Comparison of ENCODE assay signal across 13 mouse cellular contexts in the genomic region with DNA sequence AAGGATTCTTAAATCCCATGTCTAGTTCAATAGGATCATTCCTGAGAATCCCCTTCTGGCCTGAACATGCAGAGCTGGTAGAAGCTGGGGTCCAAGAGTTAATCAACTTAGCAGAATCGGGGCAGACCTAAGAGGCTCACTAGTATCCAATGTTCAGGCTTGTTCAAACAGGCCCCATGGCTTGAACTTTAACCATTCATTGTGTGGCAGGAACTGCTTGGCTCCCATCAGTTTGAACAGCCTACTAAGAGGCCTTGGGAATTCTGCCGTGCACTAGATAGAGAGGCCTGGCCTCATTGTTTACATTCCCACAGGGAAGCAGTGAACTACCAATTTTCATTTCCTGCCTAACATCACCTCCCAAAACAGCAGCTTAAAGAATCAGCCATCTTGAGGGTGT. TPM values are rescaled to one million over a fixed set of nuclear protein-coding genes. Genes with fewer than 3 reads are reported as not detected.
DNase-seq lines count a peak whose midpoint lies in the region; ATAC-seq and TF ChIP-seq lines count a peak whose summit lies in the region.
"Had no signal": no experiment of that assay in that cellular context is flagged by ENCODE, and none has a peak within 500 bp of the region (broad histone marks: within the 10 kb centered on the region; RNA-seq: fewer than 3 reads in every experiment).

No protein-coding gene starts in this region.

- H3K27ac ChIP-seq in hindbrain, postnatal 0 days = peak overlapping the region; percentile 22; the same call in 1 of the 2 replicates
- H3K27ac ChIP-seq in hindbrain, embryonic 16.5 days (ENCODE audit: low read depth, low read length) = no peak overlapping the region
- H3K27ac ChIP-seq in ES-Bruce4 (ENCODE audit: insufficient read depth, low read length) = peak overlapping the region; percentile 23; the same call in 1 of the 2 replicates
- peak overlapping the region; percentile 38; the same call in 1 of the 2 replicates for H3K27ac ChIP-seq in bone marrow macrophage, adult 2 months (ENCODE audit: insufficient read depth, low read depth, low read length)
- no peak overlapping the region; the same call in 1 of the 2 replicates for H3K27ac ChIP-seq in liver, embryonic 14.5 days
- H3K27ac ChIP-seq in cerebellum, adult 2 months (ENCODE audit: insufficient read depth, low read length) = no peak overlapping the region
- H3K27ac ChIP-seq: forebrain, embryonic 12.5 days; midbrain, embryonic 10.5 days had no signal

- peaks cover 10% of the 10 kb centered on the region for H3K4me1 ChIP-seq in hindbrain, postnatal 0 days (ENCODE audit: insufficient read depth, low read length)
- peaks cover 27% of the 10 kb centered on the region for H3K4me1 ChIP-seq in hindbrain, embryonic 16.5 days (ENCODE audit: control insufficient read depth, insufficient read depth, low read depth, low read length)
- peaks cover 12% of the 10 kb centered on the region for H3K4me1 ChIP-seq in ES-Bruce4 (ENCODE audit: control insufficient read depth, insufficient read depth, low read length)
- peaks cover 72% of the 10 kb centered on the region for H3K4me1 ChIP-seq in bone marrow macrophage, adult 2 months (ENCODE audit: control insufficient read depth, insufficient read depth, low read length)
- peaks cover 43 to 64% of the 10 kb centered on the region in 2 experiments for H3K4me1 ChIP-seq in liver, embryonic 14.5 days (replicated peaks; ENCODE audit: control insufficient read depth in 2 of 2, insufficient read depth in 2 of 2, low read length in 1 of 2)
- peaks cover 33% of the 10 kb centered on the region for H3K4me1 ChIP-seq in cerebellum, adult 2 months (ENCODE audit: control insufficient read depth, insufficient read depth, low read length)

- no peaks in the 10 kb centered on the region for H3K9me3 ChIP-seq in hindbrain, postnatal 0 days (ENCODE audit: low read length)
- H3K9me3 ChIP-seq in hindbrain, embryonic 16.5 days (ENCODE audit: control insufficient read depth, low read length) = no peaks in the 10 kb centered on the region
- no peaks in the 10 kb centered on the region for H3K9me3 ChIP-seq in ES-Bruce4 (replicated peaks; ENCODE audit: control insufficient read depth, insufficient read depth, low read length, poor library complexity, severe bottlenecking)
- no peaks in the 10 kb centered on the region for H3K9me3 ChIP-seq in liver, embryonic 14.5 days (ENCODE audit: control insufficient read depth, low read length)
- H3K9me3 ChIP-seq: forebrain, embryonic 12.5 days; midbrain, embryonic 10.5 days had no signal

- no peak for TF ChIP-seq EP300 in ES-Bruce4 (IDR thresholded peaks at IDR 0.05; ENCODE audit: insufficient read depth, low read depth, low read length)
- no peak for TF ChIP-seq EP300 in liver, embryonic 14.5 days (IDR thresholded peaks at IDR 0.05; ENCODE audit: low read depth)

- no peak for DNase-seq in hindbrain, postnatal 0 days (ENCODE audit: low spot score)
- no peak for DNase-seq in liver, embryonic 14.5 days (ENCODE audit: low read depth in 3 of 3, low spot score in 3 of 3)
- no peak for DNase-seq in cerebellum, adult 9-11 months
- no peak for DNase-seq in layer of hippocampus, adult 11-12 months (ENCODE audit: low spot score)
- no peak for DNase-seq in cerebellum, adult 2 months
- DNase-seq: kidney, postnatal 25 days; thymus, postnatal 4 days had no signal

- TF ChIP-seq POLR2A in ES-Bruce4 (IDR thresholded peaks at IDR 0.05; ENCODE audit: insufficient read depth, low read length) = no peak
- no peak for TF ChIP-seq POLR2A in bone marrow macrophage, adult 2 months (IDR thresholded peaks at IDR 0.05; ENCODE audit: borderline replicate concordance, low read depth, low read length)
- no peak for TF ChIP-seq POLR2A in cerebellum, adult 2 months (IDR thresholded peaks at IDR 0.05; ENCODE audit: borderline replicate concordance, insufficient read depth, low read length)

- H3K4me2 ChIP-seq in hindbrain, postnatal 0 days (ENCODE audit: low read depth, low read length) = no peak overlapping the region
- no peak overlapping the region for H3K4me2 ChIP-seq in hindbrain, embryonic 16.5 days (ENCODE audit: low read length)
- peak overlapping the region; percentile 33; the same call in 1 of the 2 replicates for H3K4me2 ChIP-seq in liver, embryonic 14.5 days (ENCODE audit: low read depth)
- H3K4me2 ChIP-seq: forebrain, embryonic 12.5 days had no signal

- no peaks in the 10 kb centered on the region for H3K27me3 ChIP-seq in hindbrain, postnatal 0 days (ENCODE audit: insufficient read depth, low read length)
- no peaks in the 10 kb centered on the region for H3K27me3 ChIP-seq in hindbrain, embryonic 16.5 days (replicated peaks; ENCODE audit: control insufficient read depth, insufficient read depth, low read length)
- H3K27me3 ChIP-seq in ES-Bruce4 (ENCODE audit: control insufficient read depth, insufficient read depth, low read length, poor library complexity, severe bottlenecking) = no peaks in the 10 kb centered on the region
- H3K27me3 ChIP-seq in liver, embryonic 14.5 days (ENCODE audit: control insufficient read depth, insufficient read depth, low read length) = no peaks in the 10 kb centered on the region
- no peaks in the 10 kb centered on the region for H3K27me3 ChIP-seq in cerebellum, adult 2 months (ENCODE audit: control insufficient read depth, insufficient read depth, low read length)
- H3K27me3 ChIP-seq: forebrain, embryonic 12.5 days had no signal

- no peak overlapping the region for H3K9ac ChIP-seq in hindbrain, postnatal 0 days (replicated peaks; ENCODE audit: low read length)
- no peak overlapping the region for H3K9ac ChIP-seq in hindbrain, embryonic 16.5 days (ENCODE audit: low read depth, low read length)
- no peak overlapping the region for H3K9ac ChIP-seq in ES-Bruce4 (ENCODE audit: low read depth, poor library complexity, severe bottlenecking)
- no peak overlapping the region for H3K9ac ChIP-seq in liver, embryonic 14.5 days (replicated peaks)
- H3K9ac ChIP-seq: forebrain, embryonic 12.5 days had no signal

- H3K36me3 ChIP-seq in hindbrain, postnatal 0 days (ENCODE audit: insufficient read depth, low read length) = no peaks in the 10 kb centered on the region
- no peaks in the 10 kb centered on the region for H3K36me3 ChIP-seq in hindbrain, embryonic 16.5 days (ENCODE audit: control insufficient read depth, insufficient read depth, low read length)
- no peaks in the 10 kb centered on the region for H3K36me3 ChIP-seq in ES-Bruce4 (ENCODE audit: control insufficient read depth, insufficient read depth, low read length, poor library complexity, severe bottlenecking)
- H3K36me3 ChIP-seq in liver, embryonic 14.5 days (replicated peaks; ENCODE audit: control insufficient read depth, insufficient read depth, low read depth) = peaks cover 2% of the 10 kb centered on the region; the same call in 1 of the 2 replicates
- H3K36me3 ChIP-seq: forebrain, embryonic 12.5 days had no signal

- ATAC-seq in hindbrain, postnatal 0 days = no peak
- no peak for ATAC-seq in hindbrain, embryonic 16.5 days
- ATAC-seq in liver, embryonic 14.5 days (ENCODE audit: insufficient read depth) = peak; percentile 42; the same call in 1 of the 2 replicates
- ATAC-seq: activated CD4-positive, CD25-positive, alpha-beta regulatory T cell, adult 4 months had no signal

- H3K4me3 ChIP-seq in hindbrain, postnatal 0 days (ENCODE audit: low read length) = no peak overlapping the region
- H3K4me3 ChIP-seq in hindbrain, embryonic 16.5 days (ENCODE audit: low read length) = no peak overlapping the region
- H3K4me3 ChIP-seq in ES-Bruce4 (ENCODE audit: low read depth, low read length) = no peak overlapping the region
- H3K4me3 ChIP-seq in bone marrow macrophage, adult 2 months (ENCODE audit: insufficient read depth, low read length) = no peak overlapping the region
- no peak overlapping the region for H3K4me3 ChIP-seq in liver, embryonic 14.5 days (ENCODE audit: insufficient read depth in 1 of 2, low read depth in 2 of 2, low read length in 2 of 2)
- no peak overlapping the region for H3K4me3 ChIP-seq in cerebellum, adult 2 months (replicated peaks; ENCODE audit: insufficient read depth, low read depth, low read length)
- H3K4me3 ChIP-seq: forebrain, embryonic 12.5 days; midbrain, embryonic 10.5 days had no signal

- TF ChIP-seq CTCF in hindbrain, postnatal 0 days (IDR thresholded peaks at IDR 0.05; ENCODE audit: low read depth) = no peak
- TF ChIP-seq CTCF in ES-Bruce4 (IDR thresholded peaks at IDR 0.05; ENCODE audit: low read depth, low read length) = no peak
- TF ChIP-seq CTCF in bone marrow macrophage, adult 2 months (IDR thresholded peaks at IDR 0.05; ENCODE audit: low read depth, low read length) = no peak
- TF ChIP-seq CTCF in liver, embryonic 14.5 days (IDR thresholded peaks at IDR 0.05; ENCODE audit: low read depth) = no peak
- no peak for TF ChIP-seq CTCF in cerebellum, adult 2 months (IDR thresholded peaks at IDR 0.05; ENCODE audit: borderline replicate concordance, insufficient read depth, low read depth, low read length)

- WGBS in hindbrain, postnatal 0 days = 44% methylated on average over 2 of the region's 2 CpGs
- 38% methylated on average over 2 of the region's 2 CpGs for WGBS in hindbrain, embryonic 16.5 days
- WGBS in liver, embryonic 14.5 days (ENCODE audit: insufficient replicate concordance) = 55% methylated on average over 2 of the region's 2 CpGs
- WGBS in cerebellum, adult 2 months = 38% methylated on average over 2 of the region's 2 CpGs

RNA-seq across cellular contexts. Expression of a gene that starts 12.8 kb away (rescaled TPM):
- 41.0 and 42.9 TPM in 2 replicates for total RNA-seq in hindbrain, postnatal 0 days (2014; rRNA removed)
- 14.9 and 15.0 TPM in 2 replicates for polyA plus RNA-seq in hindbrain, postnatal 0 days (2015; fragmentation: Nextera tagmentation; extraction: Ambion mirVana)
- 17.3 and 18.0 TPM in 2 replicates for polyA plus RNA-seq in hindbrain, embryonic 16.5 days (2015; fragmentation: Nextera tagmentation; extraction: Ambion mirVana)
- 164 and 167 TPM in 2 replicates for polyA plus RNA-seq in ES-Bruce4 (2011; ENCODE audit: insufficient read depth, insufficient read length, low read depth, missing spikeins)
- polyA plus RNA-seq in bone marrow macrophage, adult 2 months (2012; ENCODE audit: insufficient read depth, insufficient read length, missing spikeins) = 30.4 and 32.4 TPM in 2 replicates
- polyA plus RNA-seq in liver, embryonic 14.5 days (2012; rRNA removed) = 21.1 and 25.5 TPM in 2 replicates
- polyA plus RNA-seq in liver, embryonic 14.5 days (2014; fragmentation: Nextera tagmentation; extraction: Ambion mirVana) = 15.8 and 19.0 TPM in 2 replicates
- 52.0 and 54.5 TPM in 2 replicates for polyA plus RNA-seq in cerebellum, adult 2 months (2012; rRNA removed)

Comparison
In these comparisons a context has a peak if more than half of its experiments do, and no peak if none do; other contexts are left out.
1. H3K27ac ChIP-seq: peak in hindbrain, postnatal 0 days (single experiment), ES-Bruce4 (single experiment) and bone marrow macrophage, adult 2 months (single experiment); none in hindbrain, embryonic 16.5 days (single experiment), liver, embryonic 14.5 days (single experiment) and cerebellum, adult 2 months (single experiment).